Mouse (Mus musculus) spleen, adult 2 months (tissue): ENCODE results near the gene Hsf5.

Source experiments
- CTCF ChIP-seq: fragments of 200-500 bp; IDR thresholded peaks from 2 replicates; pipeline ENCODE4 v1.5.1; 2011; ENCODE audit warnings: mild to moderate bottlenecking, inconsistent platforms; ENCODE audit not compliant: insufficient read depth, insufficient read length, insufficient replicate concordance; ENCODE audit errors: extremely low read depth
- POLR2A ChIP-seq: fragments of 200-500 bp; IDR thresholded peaks from 2 replicates; pipeline ENCODE4 v1.6.1; 2011; ENCODE audit warnings: low read depth, low read length, inconsistent platforms

GRCm38 (mm10) chr11:87667107-87668090, 50.4 kb downstream of the Hsf5 start:
- TF ChIP-seq CTCF (no peak), POLR2A (no peak)
